Mouse (Mus musculus) cerebellum, adult 2 months (tissue): ENCODE results near the gene Pcsk2.

Experiments used
- CTCF ChIP-seq: fragments of 200-500 bp; IDR thresholded peaks from 2 replicates; pipeline ENCODE4 v1.5.1; 2011; ENCODE audit warnings: low read depth, mild to moderate bottlenecking, control low read depth, low read length, moderate library complexity, borderline replicate concordance; ENCODE audit not compliant: insufficient read depth
- POLR2A ChIP-seq: fragments of 200-500 bp; IDR thresholded peaks from 2 replicates; pipeline ENCODE4 v1.6.1; 2011; ENCODE audit warnings: low read length, control low read depth, borderline replicate concordance; ENCODE audit not compliant: insufficient read depth

DNA sequence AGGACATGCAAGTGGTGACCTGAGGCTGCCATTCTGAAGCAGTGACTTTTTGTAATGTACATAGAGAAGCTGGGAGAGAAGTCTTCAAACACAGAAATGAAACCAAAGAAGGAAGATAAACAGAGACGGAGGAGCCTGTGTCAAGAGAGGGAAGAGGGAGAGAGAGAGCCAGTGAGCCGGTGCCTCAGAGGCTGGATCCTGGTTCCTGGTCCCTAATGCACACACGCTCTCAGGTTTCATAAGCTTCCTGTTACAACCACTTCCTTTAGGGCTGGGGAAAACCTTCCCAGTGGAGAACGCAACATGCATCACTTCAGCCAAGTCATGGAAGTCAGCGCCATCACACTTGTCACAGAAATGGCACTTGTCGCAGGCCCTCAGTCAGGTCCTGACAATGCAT, 288.1 kb downstream of the Pcsk2 start:
- no peak for TF ChIP-seq CTCF
- TF ChIP-seq POLR2A, result no peak
